Mouse (Mus musculus) CH12.LX (cell line): ENCODE measurements around the gene Tapbpl. TPM values are rescaled to one million over a fixed set of nuclear protein-coding genes. Genes with fewer than 3 reads are reported as not detected.

Experiments used
- polyA plus RNA-seq: library from polyadenylated mRNA; unstranded; fragments of >175 nt; gene quantifications from 2 replicates; pipeline ENCODE4 v1.2.1, GENCODE M21; 2012; ENCODE audit warnings: low read depth; ENCODE audit not compliant: insufficient read length
- total RNA-seq, 2 experiments: library from RNA; depleted of rRNA; stranded (reverse); fragments of 300-350 nt in 1 of 2; fragments of >200 nt in 1 of 2; gene quantifications; 2 replicates each; pipeline ENCODE4 v1.2.3; 2012 to 2014

Tapbpl gene
- total and polyA plus RNA-seq, 3 experiments, result 16.7 to 19.4 (median 17.7) TPM

Other genes starting within 250 kb of the Tapbpl start
- gene Pianp, start 235.2 kb downstream of the Tapbpl start, total RNA-seq (2012; rRNA removed), result 0.08 TPM in 1 of 2 replicates, not detected in the other
- not detected in 2 replicates for gene Pianp, start 235.2 kb downstream of the Tapbpl start, total RNA-seq (2014; rRNA removed)
- gene Pianp, start 235.2 kb downstream of the Tapbpl start, polyA plus RNA-seq, result not detected in 2 replicates
- 14.0 and 14.5 TPM in 2 replicates for gene Zfp384, start 222.7 kb downstream of the Tapbpl start, total RNA-seq (2012; rRNA removed)
- gene Zfp384, start 222.7 kb downstream of the Tapbpl start, total RNA-seq (2014; rRNA removed), result 14.9 and 17.0 TPM in 2 replicates
- 32.0 and 34.4 TPM in 2 replicates for gene Zfp384, start 222.7 kb downstream of the Tapbpl start, polyA plus RNA-seq
- 23.8 and 27.3 TPM in 2 replicates for gene Ing4, start 192.1 kb downstream of the Tapbpl start, total RNA-seq (2012; rRNA removed)
- 31.3 and 32.2 TPM in 2 replicates for gene Ing4, start 192.1 kb downstream of the Tapbpl start, total RNA-seq (2014; rRNA removed)
- gene Ing4, start 192.1 kb downstream of the Tapbpl start, polyA plus RNA-seq, result 21.3 and 25.1 TPM in 2 replicates
- gene Acrbp, start 182.2 kb downstream of the Tapbpl start, total RNA-seq (2012; rRNA removed), result 3.1 and 3.3 TPM in 2 replicates
- 1.1 and 1.7 TPM in 2 replicates for gene Acrbp, start 182.2 kb downstream of the Tapbpl start, total RNA-seq (2014; rRNA removed)
- 4.0 and 4.9 TPM in 2 replicates for gene Acrbp, start 182.2 kb downstream of the Tapbpl start, polyA plus RNA-seq
- 4.4 and 4.5 TPM in 2 replicates for gene Lpar5, start 163.9 kb downstream of the Tapbpl start, total RNA-seq (2012; rRNA removed)
- 3.3 and 4.8 TPM in 2 replicates for gene Lpar5, start 163.9 kb downstream of the Tapbpl start, total RNA-seq (2014; rRNA removed)
- gene Lpar5, start 163.9 kb downstream of the Tapbpl start, polyA plus RNA-seq, result 14.4 and 25.9 TPM in 2 replicates
- 165 and 174 TPM in 2 replicates for gene Chd4, start 135.9 kb downstream of the Tapbpl start, total RNA-seq (2012; rRNA removed)
- gene Chd4, start 135.9 kb downstream of the Tapbpl start, total RNA-seq (2014; rRNA removed), result 72.7 and 86.0 TPM in 2 replicates
- gene Chd4, start 135.9 kb downstream of the Tapbpl start, polyA plus RNA-seq, result 200 and 225 TPM in 2 replicates
- 128 and 188 TPM in 2 replicates for gene Nop2, start 100.0 kb downstream of the Tapbpl start, total RNA-seq (2012; rRNA removed)
- 154 TPM in 2 replicates for gene Nop2, start 100.0 kb downstream of the Tapbpl start, total RNA-seq (2014; rRNA removed)
- gene Nop2, start 100.0 kb downstream of the Tapbpl start, polyA plus RNA-seq, result 175 and 179 TPM in 2 replicates
- gene Iffo1, start 86.6 kb downstream of the Tapbpl start, total RNA-seq (2012; rRNA removed), result 6.7 and 7.6 TPM in 2 replicates
- 3.3 and 4.0 TPM in 2 replicates for gene Iffo1, start 86.6 kb downstream of the Tapbpl start, total RNA-seq (2014; rRNA removed)
- 7.0 and 8.2 TPM in 2 replicates for gene Iffo1, start 86.6 kb downstream of the Tapbpl start, polyA plus RNA-seq
- gene Gapdh, start 65.4 kb downstream of the Tapbpl start, total RNA-seq (2012; rRNA removed), result 2,085 and 2,925 TPM in 2 replicates
- gene Gapdh, start 65.4 kb downstream of the Tapbpl start, total RNA-seq (2014; rRNA removed), result 1,576 and 2,268 TPM in 2 replicates
- gene Gapdh, start 65.4 kb downstream of the Tapbpl start, polyA plus RNA-seq, result 2,269 and 2,654 TPM in 2 replicates
- 140 and 147 TPM in 2 replicates for gene Ncapd2, start 40.2 kb downstream of the Tapbpl start, total RNA-seq (2012; rRNA removed)
- gene Ncapd2, start 40.2 kb downstream of the Tapbpl start, total RNA-seq (2014; rRNA removed), result 78.3 and 79.6 TPM in 2 replicates
- gene Ncapd2, start 40.2 kb downstream of the Tapbpl start, polyA plus RNA-seq, result 263 and 301 TPM in 2 replicates
- 120 and 153 TPM in 2 replicates for gene Mrpl51, start 40.1 kb downstream of the Tapbpl start, total RNA-seq (2012; rRNA removed)
- gene Mrpl51, start 40.1 kb downstream of the Tapbpl start, total RNA-seq (2014; rRNA removed), result 152 and 184 TPM in 2 replicates
- 161 and 171 TPM in 2 replicates for gene Mrpl51, start 40.1 kb downstream of the Tapbpl start, polyA plus RNA-seq
- gene Vamp1, start 16.3 kb downstream of the Tapbpl start, total RNA-seq (2012; rRNA removed), result 2.3 and 3.1 TPM in 2 replicates
- 1.9 and 2.4 TPM in 2 replicates for gene Vamp1, start 16.3 kb downstream of the Tapbpl start, total RNA-seq (2014; rRNA removed)
- 3.7 and 4.6 TPM in 2 replicates for gene Vamp1, start 16.3 kb downstream of the Tapbpl start, polyA plus RNA-seq
- gene Cd27, start 5.2 kb upstream of the Tapbpl start, total RNA-seq (2012; rRNA removed), result not detected in 2 replicates
- gene Cd27, start 5.2 kb upstream of the Tapbpl start, total RNA-seq (2014; rRNA removed), result not detected in 2 replicates
- gene Cd27, start 5.2 kb upstream of the Tapbpl start, polyA plus RNA-seq, result 0.54 TPM in 1 of 2 replicates, not detected in the other
- not detected in 2 replicates for gene Tuba3a, start 54.2 kb upstream of the Tapbpl start, total RNA-seq (2012; rRNA removed)
- gene Tuba3a, start 54.2 kb upstream of the Tapbpl start, total RNA-seq (2014; rRNA removed), result not detected in 2 replicates
- gene Tuba3a, start 54.2 kb upstream of the Tapbpl start, polyA plus RNA-seq, result not detected in 2 replicates
- gene Ltbr, start 82.0 kb upstream of the Tapbpl start, total RNA-seq (2012; rRNA removed), result not detected in 2 replicates
- gene Ltbr, start 82.0 kb upstream of the Tapbpl start, total RNA-seq (2014; rRNA removed), result not detected in 2 replicates
- not detected in 2 replicates for gene Ltbr, start 82.0 kb upstream of the Tapbpl start, polyA plus RNA-seq
- gene Scnn1a, start 88.8 kb upstream of the Tapbpl start, total RNA-seq (2012; rRNA removed), result not detected in 2 replicates
- gene Scnn1a, start 88.8 kb upstream of the Tapbpl start, total RNA-seq (2014; rRNA removed), result not detected in 2 replicates
- gene Scnn1a, start 88.8 kb upstream of the Tapbpl start, polyA plus RNA-seq, result not detected in 2 replicates
- 0.13 and 0.21 TPM in 2 replicates for gene Tnfrsf1a, start 117.5 kb upstream of the Tapbpl start, total RNA-seq (2012; rRNA removed)
- gene Tnfrsf1a, start 117.5 kb upstream of the Tapbpl start, total RNA-seq (2014; rRNA removed), result not detected in 2 replicates
- gene Tnfrsf1a, start 117.5 kb upstream of the Tapbpl start, polyA plus RNA-seq, result not detected in 2 replicates
- not detected in 2 replicates for gene Plekhg6, start 148.9 kb upstream of the Tapbpl start, total RNA-seq (2012; rRNA removed)
- gene Plekhg6, start 148.9 kb upstream of the Tapbpl start, total RNA-seq (2014; rRNA removed), result not detected in 2 replicates
- gene Plekhg6, start 148.9 kb upstream of the Tapbpl start, polyA plus RNA-seq, result not detected in 2 replicates